Mouse (Mus musculus) bone marrow, adult 2 months (tissue): ENCODE measurements around the gene Kcnj8. TPM values are rescaled to one million over a fixed set of nuclear protein-coding genes. Genes with fewer than 3 reads are reported as not detected.

ENCODE experiments used
- H3K27ac ChIP-seq: fragments of 200-500 bp; 2 replicates; pipeline ENCODE4 v1.5.1; 2012; ENCODE audit warnings: low read depth, mild to moderate bottlenecking, control low read depth, inconsistent platforms, low read length; ENCODE audit not compliant: control insufficient read depth, poor library complexity, insufficient read depth
- H3K4me1 ChIP-seq: fragments of 200-500 bp; 2 replicates; pipeline ENCODE4 v1.6.1; 2011; ENCODE audit warnings: low read length; ENCODE audit not compliant: control insufficient read depth, insufficient read depth
- H3K4me3 ChIP-seq: fragments of 200-500 bp; replicated peaks from 2 replicates; pipeline ENCODE3; 2011; ENCODE audit warnings: mild to moderate bottlenecking, low read depth, low read length, control low read depth; ENCODE audit not compliant: control insufficient read depth
- CTCF ChIP-seq: fragments of 200-500 bp; IDR thresholded peaks from 2 replicates; pipeline ENCODE4 v1.5.1; 2011; ENCODE audit warnings: low read length, control low read depth; ENCODE audit not compliant: control insufficient read depth, insufficient read depth
- POLR2A ChIP-seq: fragments of 200-500 bp; IDR thresholded peaks from 2 replicates; pipeline ENCODE4 v1.6.1; 2011; ENCODE audit warnings: low read depth, mild to moderate bottlenecking, control low read depth, low read length, borderline replicate concordance; ENCODE audit not compliant: control insufficient read depth
- WGBS: fragments of 180-500 bp; shearing (Covaris S2); methylation state at CpG from one replicate; pipeline ENCODE4 v1.1.7; 2018; 5-methylcytosine and 5-hydroxymethylcytosine counted together
- polyA plus RNA-seq: library from polyadenylated mRNA; stranded (reverse); fragments of >200 nt; gene quantifications from 2 replicates; pipeline ENCODE4 v1.2.4, GENCODE M21; 2011; ENCODE audit warnings: low replicate concordance; ENCODE audit not compliant: missing spikeins, insufficient read depth, insufficient read length

Kcnj8 gene
- polyA plus RNA-seq, 1 experiment, result 1.8 TPM

GRCm38 (mm10) chr6:142572876-142573275, 1.5 kb upstream of the Kcnj8 start:
- WGBS, result 11% methylated on average over 6 of the region's 6 CpGs
- no peak overlapping the region for H3K27ac ChIP-seq
- TF ChIP-seq POLR2A (no peak), CTCF (no peak)
- H3K4me1 ChIP-seq, result no peaks in the 10 kb centered on the region; the same call in 1 of the 2 replicates
- H3K4me3 ChIP-seq, result no peak overlapping the region

- TF ChIP-seq POLR2A, result no peak
- no peak for TF ChIP-seq CTCF
- Histone ChIP-seq H3K27ac (no peak overlapping the region; the same call in 1 of the 2 replicates), H3K4me1 (no peaks in the 10 kb centered on the region; the same call in 1 of the 2 replicates), H3K4me3 (no peak overlapping the region)
- 6% methylated on average over 21 of the region's 21 CpGs for WGBS
Observed at GRCm38 (mm10) chr6:142571629-142572360, 381 bp upstream of the Kcnj8 start.

DNA sequence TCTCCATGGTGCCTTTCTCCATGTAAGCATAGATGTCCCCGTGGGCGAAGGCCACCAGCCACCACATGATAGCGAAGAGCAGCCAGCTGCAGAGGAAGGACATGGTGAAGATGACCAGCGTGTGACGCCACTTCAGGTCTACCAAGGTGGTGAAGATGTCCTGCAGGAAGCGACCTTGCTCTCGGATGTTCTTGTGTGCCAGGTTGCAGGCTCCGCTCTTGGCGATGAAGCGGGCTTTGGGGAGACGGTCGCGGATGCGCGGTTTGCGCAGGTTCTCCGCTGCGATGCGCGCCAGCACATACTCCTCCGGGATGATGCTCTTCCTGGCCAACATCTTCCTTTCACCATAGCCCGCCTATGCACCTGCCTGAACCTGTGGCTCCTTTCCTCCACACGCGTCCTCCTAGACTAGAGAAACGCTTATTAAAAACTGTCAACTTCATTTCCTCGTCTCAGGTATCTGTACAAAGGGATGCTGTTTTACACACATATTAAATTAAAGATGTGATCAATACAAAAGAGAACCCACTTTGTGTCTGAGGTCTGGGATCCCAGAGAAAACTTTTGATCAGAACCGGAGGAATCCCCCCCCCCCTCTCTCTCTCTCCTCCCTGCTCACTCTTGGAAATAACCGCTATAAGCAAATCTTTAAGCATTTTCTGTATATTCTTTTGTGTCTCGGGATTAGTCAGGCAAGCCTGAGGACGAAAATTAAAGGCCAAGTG, 1.2 kb downstream of the Kcnj8 start:
- no peak for TF ChIP-seq CTCF
- TF ChIP-seq POLR2A, result no peak
- 16% methylated on average over 30 of the region's 30 CpGs for WGBS
- Histone ChIP-seq H3K27ac (no peak overlapping the region), H3K4me1 (no peaks in the 10 kb centered on the region; the same call in 1 of the 2 replicates), H3K4me3 (no peak overlapping the region)

GRCm38 (mm10) chr6:142568713-142569357, 2.6 kb downstream of the Kcnj8 start:
- TF ChIP-seq CTCF, result no peak
- no peak for TF ChIP-seq POLR2A
- Histone ChIP-seq H3K4me3 (no peak overlapping the region), H3K27ac (no peak overlapping the region), H3K4me1 (no peaks in the 10 kb centered on the region; the same call in 1 of the 2 replicates)
- WGBS, result 55% methylated on average over 7 of the region's 7 CpGs

GRCm38 (mm10) chr6:142567452-142567851, 4.0 kb downstream of the Kcnj8 start:
- no peak overlapping the region for H3K27ac ChIP-seq
- H3K4me1 ChIP-seq, result no peaks in the 10 kb centered on the region
- TF ChIP-seq CTCF, result no peak
- no peak overlapping the region for H3K4me3 ChIP-seq
- WGBS, result 39% methylated on average over 5 of the region's 5 CpGs

- no peak overlapping the region for H3K4me3 ChIP-seq
- WGBS, result 83% methylated on average over 3 of the region's 3 CpGs
- H3K4me1 ChIP-seq, result peaks cover 1% of the 10 kb centered on the region; the same call in 1 of the 2 replicates
- no peak overlapping the region for H3K27ac ChIP-seq
- no peak for TF ChIP-seq CTCF
- no peak for TF ChIP-seq POLR2A
Observed at GRCm38 (mm10) chr6:142564746-142565145, 6.7 kb downstream of the Kcnj8 start.

DNA sequence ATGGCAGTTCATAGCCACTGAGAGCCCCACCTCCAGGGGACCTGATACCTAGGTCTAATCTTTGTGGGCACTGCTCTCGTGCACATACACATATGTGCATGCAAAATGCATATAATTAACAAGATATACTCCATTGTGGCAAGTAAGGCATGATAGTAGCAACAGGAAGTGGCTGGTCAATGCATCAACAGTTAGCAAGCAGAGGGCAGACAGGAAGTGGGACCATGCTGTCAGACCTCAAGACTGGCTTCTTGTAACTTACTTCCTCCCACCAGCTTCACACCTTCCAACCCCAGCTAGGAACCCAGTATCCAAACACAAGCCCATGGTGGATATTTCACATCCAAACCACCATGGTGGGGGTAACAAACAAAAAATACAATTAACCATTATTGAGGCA, 10.3 kb downstream of the Kcnj8 start:
- TF ChIP-seq CTCF, result no peak
- no peak for TF ChIP-seq POLR2A
- H3K4me1 ChIP-seq, result peaks cover 2% of the 10 kb centered on the region; the same call in 1 of the 2 replicates
- H3K4me3 ChIP-seq, result no peak overlapping the region
- WGBS, result 3% methylated on average over 1 of the region's 1 CpGs
- no peak overlapping the region for H3K27ac ChIP-seq
